Mouse (Mus musculus): ENCODE results near the gene Meis2. TPM values are rescaled to one million over a fixed set of nuclear protein-coding genes. Genes with fewer than 3 reads are reported as not detected.

The Meis2 gene
- total RNA-seq, 1 experiment = 12.4 TPM

DNA sequence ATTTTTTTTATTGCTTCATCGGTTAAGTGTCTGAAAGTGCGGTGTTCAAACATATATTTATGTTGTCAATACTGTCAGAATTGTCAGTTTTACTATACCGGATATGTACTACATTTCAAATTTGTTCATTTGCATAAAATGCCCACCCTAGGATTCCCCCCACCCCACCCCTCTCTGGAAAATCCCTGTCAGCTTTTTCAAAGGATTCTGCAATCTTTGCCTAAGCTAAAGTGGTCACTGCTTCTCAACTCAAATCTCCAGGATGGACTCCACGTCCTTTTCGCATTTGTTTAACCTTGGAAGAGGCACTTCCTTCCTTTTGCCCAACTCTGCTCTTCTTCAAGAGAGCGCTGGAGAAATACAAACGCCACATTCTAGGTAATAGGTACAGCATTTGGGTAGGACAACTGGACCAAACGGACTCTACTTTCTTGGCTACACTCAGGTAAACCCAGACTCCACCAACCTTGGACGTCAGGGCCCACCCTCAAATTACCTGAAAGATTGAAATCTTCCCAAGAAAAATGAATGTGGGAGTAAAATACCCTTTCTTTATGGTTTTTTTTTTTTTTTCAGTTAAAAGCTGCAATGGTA, 7.8 kb upstream of the Meis2 start:
- Histone ChIP-seq H3K36me3 (ENCODE audit: control insufficient read depth, insufficient read depth, low read length, poor library complexity, severe bottlenecking) (no peaks in the 10 kb centered on the region), H3K9ac (ENCODE audit: insufficient read depth, low read depth, low read length, poor library complexity, severe bottlenecking) (no peak overlapping the region), H3K27ac (ENCODE audit: insufficient read depth, low read depth, low read length, poor library complexity, severe bottlenecking) (no peak overlapping the region), H3K4me1 (ENCODE audit: control insufficient read depth in 2 of 2, insufficient read depth in 2 of 2, low read length in 2 of 2, poor library complexity in 1 of 2) (0 out of 4 replicates have a peak, but pooled peaks cover 0 to 2% of the 10 kb centered on the region in 2 experiments), H3K4me3 (ENCODE audit: insufficient read depth in 1 of 2, low read depth in 1 of 2, low read length in 2 of 2, poor library complexity in 1 of 2, severe bottlenecking in 1 of 2) (no peak overlapping the region), H3K9me3 (ENCODE audit: control insufficient read depth, insufficient read depth, low read depth, low read length) (no peaks in the 10 kb centered on the region)
- in situ Hi-C loops (cut with MboI; ENCODE audit: low sequenced_read_pairs in 2 of 2, unreplicated experiment in 2 of 2) = loop anchor here in 1 of 2 experiments (25.0 kb wide), 1 partner anchor 486 kb away; the partner anchor contains the start of gene BC052040
- TF ChIP-seq ZNF384 (IDR thresholded peaks at IDR 0.05; ENCODE audit: low read depth, low read length) (no peak), HCFC1 (IDR thresholded peaks at IDR 0.05; ENCODE audit: borderline replicate concordance, insufficient read depth, low read length) (no peak), CHD2 (IDR thresholded peaks at IDR 0.05; ENCODE audit: low read depth, low read length) (no peak), ZC3H11A (IDR thresholded peaks at IDR 0.05; ENCODE audit: borderline replicate concordance, low read depth, low read length) (no peak)
- DNase-seq (ENCODE audit: low read depth, low spot score) = no peak

GRCm38 (mm10) chr2:116072706-116073105, 7.1 kb upstream of the Meis2 start:
- H3K36me3 ChIP-seq (ENCODE audit: control insufficient read depth, insufficient read depth, low read length, poor library complexity, severe bottlenecking) = no peaks in the 10 kb centered on the region
- H3K9ac ChIP-seq (ENCODE audit: insufficient read depth, low read depth, low read length, poor library complexity, severe bottlenecking) = no peak overlapping the region
- no peak for DNase-seq (ENCODE audit: low read depth, low spot score)
- no peak overlapping the region for H3K4me3 ChIP-seq (ENCODE audit: insufficient read depth in 1 of 2, low read depth in 1 of 2, low read length in 2 of 2, poor library complexity in 1 of 2, severe bottlenecking in 1 of 2)
- TF ChIP-seq ZC3H11A (IDR thresholded peaks at IDR 0.05; ENCODE audit: borderline replicate concordance, low read depth, low read length) (no peak), HCFC1 (IDR thresholded peaks at IDR 0.05; ENCODE audit: borderline replicate concordance, insufficient read depth, low read length) (no peak), MAFK (IDR thresholded peaks at IDR 0.05; ENCODE audit: insufficient read depth, low read depth, low read length) (no peak), CHD2 (IDR thresholded peaks at IDR 0.05; ENCODE audit: low read depth, low read length) (no peak), ZNF384 (IDR thresholded peaks at IDR 0.05; ENCODE audit: low read depth, low read length) (no peak)
- H3K9me3 ChIP-seq (ENCODE audit: control insufficient read depth, insufficient read depth, low read depth, low read length) = no peaks in the 10 kb centered on the region
- 0 out of 4 replicates have a peak, but pooled peaks cover 0 to 2% of the 10 kb centered on the region in 2 experiments for H3K4me1 ChIP-seq (ENCODE audit: control insufficient read depth in 2 of 2, insufficient read depth in 2 of 2, low read length in 2 of 2, poor library complexity in 1 of 2)
- in situ Hi-C loops (cut with MboI; ENCODE audit: low sequenced_read_pairs in 2 of 2, unreplicated experiment in 2 of 2) = loop anchor here in 1 of 2 experiments (25.0 kb wide), 1 partner anchor 485 kb away; the partner anchor contains the start of gene BC052040
- no peak overlapping the region for H3K27ac ChIP-seq (ENCODE audit: insufficient read depth, low read depth, low read length, poor library complexity, severe bottlenecking)

DNA sequence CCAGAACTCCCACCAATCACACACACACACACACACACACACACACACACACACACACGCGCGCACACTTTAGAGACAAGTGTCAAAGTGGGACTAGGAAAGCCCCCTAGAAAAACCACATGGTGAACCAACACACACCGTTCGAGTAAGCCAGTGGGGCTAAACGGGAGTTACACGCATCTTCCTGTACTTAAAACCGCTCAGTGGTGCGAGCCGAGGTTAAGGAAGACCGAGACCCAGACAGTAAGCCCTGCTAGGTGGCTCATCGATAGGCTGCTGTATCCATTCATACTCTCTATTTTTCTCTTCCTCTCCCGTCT, 6.6 kb upstream of the Meis2 start:
- H3K27ac ChIP-seq (ENCODE audit: insufficient read depth, low read depth, low read length, poor library complexity, severe bottlenecking) = no peak overlapping the region
- H3K9me3 ChIP-seq (ENCODE audit: control insufficient read depth, insufficient read depth, low read depth, low read length) = no peaks in the 10 kb centered on the region
- no peak for DNase-seq (ENCODE audit: low read depth, low spot score)
- H3K4me3 ChIP-seq (ENCODE audit: insufficient read depth in 1 of 2, low read depth in 1 of 2, low read length in 2 of 2, poor library complexity in 1 of 2, severe bottlenecking in 1 of 2) = no peak overlapping the region
- H3K36me3 ChIP-seq (ENCODE audit: control insufficient read depth, insufficient read depth, low read length, poor library complexity, severe bottlenecking) = no peaks in the 10 kb centered on the region
- 0 out of 4 replicates have a peak, but pooled peaks cover 0 to 2% of the 10 kb centered on the region in 2 experiments for H3K4me1 ChIP-seq (ENCODE audit: control insufficient read depth in 2 of 2, insufficient read depth in 2 of 2, low read length in 2 of 2, poor library complexity in 1 of 2)
- no peak for TF ChIP-seq ZC3H11A (IDR thresholded peaks at IDR 0.05; ENCODE audit: borderline replicate concordance, low read depth, low read length)
- TF ChIP-seq MAFK (IDR thresholded peaks at IDR 0.05; ENCODE audit: insufficient read depth, low read depth, low read length) = no peak
- TF ChIP-seq ZNF384 (IDR thresholded peaks at IDR 0.05; ENCODE audit: low read depth, low read length) = no peak
- TF ChIP-seq HCFC1 (IDR thresholded peaks at IDR 0.05; ENCODE audit: borderline replicate concordance, insufficient read depth, low read length) = no peak
- no peak for TF ChIP-seq CHD2 (IDR thresholded peaks at IDR 0.05; ENCODE audit: low read depth, low read length)
- no peak overlapping the region for H3K9ac ChIP-seq (ENCODE audit: insufficient read depth, low read depth, low read length, poor library complexity, severe bottlenecking)
- in situ Hi-C loops (cut with MboI; ENCODE audit: low sequenced_read_pairs in 2 of 2, unreplicated experiment in 2 of 2) = loop anchor here in 1 of 2 experiments (25.0 kb wide), 1 partner anchor 485 kb away; the partner anchor contains the start of gene BC052040

DNA sequence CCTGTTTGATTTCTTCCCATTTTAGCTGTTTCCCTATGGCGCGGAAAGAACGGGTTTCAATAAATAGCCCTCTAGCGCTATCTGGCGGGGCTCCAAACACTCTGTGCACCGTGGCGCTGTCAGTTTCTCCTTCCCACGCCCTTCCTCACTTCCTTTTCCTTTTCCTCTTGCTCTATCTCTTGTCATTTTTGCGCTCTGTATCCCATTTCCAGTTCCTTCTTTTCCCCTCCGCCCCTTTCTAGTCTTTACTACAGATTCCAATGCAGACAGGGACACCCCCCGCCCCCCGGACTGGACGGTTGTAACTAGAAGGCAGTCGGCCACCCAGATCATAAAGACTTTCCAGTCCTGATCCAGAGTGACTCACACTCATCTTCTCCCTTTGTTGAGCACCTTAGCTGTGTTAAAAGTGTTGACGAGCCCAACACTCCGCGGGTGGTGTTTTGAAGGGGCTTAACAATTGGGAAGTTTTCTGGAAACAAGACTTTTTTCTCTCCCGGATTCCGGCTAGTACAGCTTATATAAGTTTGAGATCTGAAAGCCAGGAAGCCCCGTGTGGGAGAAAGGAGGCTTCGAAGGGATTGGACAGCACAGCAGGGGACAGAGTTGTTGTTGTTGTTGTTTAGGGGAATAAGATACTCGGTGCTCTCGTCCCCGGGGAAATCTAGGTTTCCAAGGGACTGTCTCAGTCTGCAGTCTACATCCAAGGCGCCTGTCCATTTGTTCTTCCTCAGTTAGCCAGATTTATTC, 6.1 kb upstream of the Meis2 start:
- Histone ChIP-seq H3K36me3 (ENCODE audit: control insufficient read depth, insufficient read depth, low read length, poor library complexity, severe bottlenecking) (no peaks in the 10 kb centered on the region), H3K4me1 (ENCODE audit: control insufficient read depth in 2 of 2, insufficient read depth in 2 of 2, low read length in 2 of 2, poor library complexity in 1 of 2) (0 out of 4 replicates have a peak, but pooled peaks cover 0 to 2% of the 10 kb centered on the region in 2 experiments), H3K4me3 (ENCODE audit: insufficient read depth in 1 of 2, low read depth in 1 of 2, low read length in 2 of 2, poor library complexity in 1 of 2, severe bottlenecking in 1 of 2) (no peak overlapping the region), H3K9me3 (ENCODE audit: control insufficient read depth, insufficient read depth, low read depth, low read length) (no peaks in the 10 kb centered on the region), H3K9ac (ENCODE audit: insufficient read depth, low read depth, low read length, poor library complexity, severe bottlenecking) (no peak overlapping the region), H3K27ac (ENCODE audit: insufficient read depth, low read depth, low read length, poor library complexity, severe bottlenecking) (no peak overlapping the region)
- in situ Hi-C loops (cut with MboI; ENCODE audit: low sequenced_read_pairs in 2 of 2, unreplicated experiment in 2 of 2) = loop anchor here in 1 of 2 experiments (25.0 kb wide), 1 partner anchor 484 kb away; the partner anchor contains the start of gene BC052040
- TF ChIP-seq MAFK (IDR thresholded peaks at IDR 0.05; ENCODE audit: insufficient read depth, low read depth, low read length) (no peak), ZNF384 (IDR thresholded peaks at IDR 0.05; ENCODE audit: low read depth, low read length) (no peak), CHD2 (IDR thresholded peaks at IDR 0.05; ENCODE audit: low read depth, low read length) (no peak), HCFC1 (IDR thresholded peaks at IDR 0.05; ENCODE audit: borderline replicate concordance, insufficient read depth, low read length) (no peak), ZC3H11A (IDR thresholded peaks at IDR 0.05; ENCODE audit: borderline replicate concordance, low read depth, low read length) (no peak; the same call in 1 of the 2 replicates)
- no peak for DNase-seq (ENCODE audit: low read depth, low spot score)

All from ES-E14 (cell line).